Mouse (Mus musculus): ENCODE results near the gene Olfr412.

The Olfr412 gene

DNA sequence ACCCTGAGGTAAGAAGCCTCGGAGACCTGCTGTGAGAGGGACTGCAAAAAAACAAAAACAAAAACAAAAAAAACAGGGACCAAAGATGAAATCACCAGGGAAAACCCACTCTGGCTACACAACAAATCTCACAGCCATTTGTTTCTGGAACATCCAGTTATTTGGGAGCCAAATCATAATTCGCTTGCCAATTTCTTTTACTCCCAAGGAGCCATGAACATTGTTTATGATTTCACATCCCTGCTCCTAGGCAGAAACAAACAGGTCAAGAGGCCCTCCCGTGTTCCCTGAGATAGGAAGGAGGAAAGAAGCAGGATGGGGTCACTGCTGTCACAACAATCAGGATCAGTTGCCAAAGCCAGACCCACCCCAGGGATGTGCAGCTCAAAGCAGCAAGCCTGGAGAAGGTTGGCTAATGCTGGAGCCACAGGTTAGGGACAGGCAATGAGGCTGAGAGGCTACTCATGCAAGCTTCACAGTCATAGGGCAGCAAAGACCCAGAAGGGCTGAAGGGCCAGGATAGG is 51.6 kb downstream of the Olfr412 start:
- DNase-seq (ENCODE audit: low read depth, low spot score) = no peak

GRCm38 (mm10) chr11:74414112-74414511 is 52.2 kb downstream of the Olfr412 start:
- no peak for DNase-seq (ENCODE audit: low read depth, low spot score)

DNA sequence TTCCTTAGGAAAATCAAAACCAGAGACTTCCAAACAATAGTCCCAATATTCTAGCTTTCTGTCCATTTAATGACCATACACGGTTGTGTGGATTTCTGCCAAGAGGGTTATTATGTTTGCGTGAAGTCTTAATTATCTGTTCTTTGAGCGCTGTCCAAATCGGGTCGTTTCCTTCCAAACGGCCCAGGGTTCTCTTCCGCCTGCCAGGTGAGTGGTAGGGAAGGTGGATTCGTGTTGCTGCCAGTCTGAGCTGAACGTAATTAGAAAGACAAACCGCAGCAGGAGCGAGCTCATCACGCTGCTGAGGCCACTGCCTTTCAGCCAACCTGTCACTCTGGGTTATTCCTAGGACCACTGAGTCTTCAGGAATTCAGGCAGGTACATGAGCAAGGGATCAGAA is 53.9 kb downstream of the Olfr412 start:
- DNase-seq (ENCODE audit: low read depth, low spot score) = no peak
